Mouse (Mus musculus): ENCODE measurements around the gene Naa35.

GRCm38 (mm10) chr13:59585648-59586005, 568 bp downstream of the Naa35 start:
- TF ChIP-seq CTCF (IDR thresholded peaks at IDR 0.05; ENCODE audit: insufficient read depth, low read length) (no peak), POLR2A (IDR thresholded peaks at IDR 0.05; ENCODE audit: borderline replicate concordance, extremely low read depth, low read depth, low read length) (no peak)

Data from lung, adult 2 months (tissue).